Mouse (Mus musculus): Measurements from ENCODE around the gene Kcnq2. TPM values are rescaled to one million over a fixed set of nuclear protein-coding genes. Genes with fewer than 3 reads are reported as not detected.
A peak's percentile ranks its signal among the peaks of the same experiment; 100 is the strongest.

The Kcnq2 gene
- polyA plus RNA-seq, 1 experiment from 2014 or later = not detected

GRCm38 (mm10) chr2:181130245-181130644 is 4.9 kb downstream of the Kcnq2 start:
- Histone ChIP-seq H3K27me3 (ENCODE audit: insufficient read depth, low read length) (peaks cover 24% of the 10 kb centered on the region), H3K4me3 (replicated peaks; ENCODE audit: low read depth, low read length) (no peak overlapping the region), H3K27ac (no peak overlapping the region), H3K9me3 (replicated peaks; ENCODE audit: low read length) (no peaks in the 10 kb centered on the region), H3K4me2 (ENCODE audit: low read length) (no peak overlapping the region), H3K36me3 (ENCODE audit: insufficient read depth, low read length) (no peaks in the 10 kb centered on the region), H3K9ac (ENCODE audit: low read depth, low read length) (no peak overlapping the region), H3K4me1 (replicated peaks; ENCODE audit: insufficient read depth, low read length) (no peaks in the 10 kb centered on the region; the same call in 1 of the 2 replicates)
- ATAC-seq (replicated peaks; ENCODE audit: low FRiP score, low read depth) (no peak), DNase-seq (ENCODE audit: low spot score) (no peak)
- 75% methylated on average over 4 of the region's 4 CpGs for WGBS
- TF ChIP-seq CTCF (IDR thresholded peaks at IDR 0.05; ENCODE audit: low read depth) = no peak

- Histone ChIP-seq H3K9me3 (replicated peaks; ENCODE audit: low read length) (no peaks in the 10 kb centered on the region), H3K9ac (ENCODE audit: low read depth, low read length) (no peak overlapping the region), H3K4me1 (replicated peaks; ENCODE audit: insufficient read depth, low read length) (no peaks in the 10 kb centered on the region), H3K4me3 (replicated peaks; ENCODE audit: low read depth, low read length) (no peak overlapping the region), H3K27ac (no peak overlapping the region), H3K4me2 (ENCODE audit: low read length) (no peak overlapping the region), H3K27me3 (ENCODE audit: insufficient read depth, low read length) (peaks cover 11% of the 10 kb centered on the region), H3K36me3 (ENCODE audit: insufficient read depth, low read length) (no peaks in the 10 kb centered on the region)
- no peak for ATAC-seq (replicated peaks; ENCODE audit: low FRiP score, low read depth)
- TF ChIP-seq CTCF (IDR thresholded peaks at IDR 0.05; ENCODE audit: low read depth) = no peak
- no peak for DNase-seq (ENCODE audit: low spot score)
- WGBS = 78% methylated on average over 4 of the region's 4 CpGs
Measured at GRCm38 (mm10) chr2:181128963-181129362, 6.1 kb downstream of the Kcnq2 start.

- no peaks in the 10 kb centered on the region for H3K4me1 ChIP-seq (replicated peaks; ENCODE audit: insufficient read depth, low read length)
- 43% methylated on average over 3 of the region's 3 CpGs for WGBS
- H3K27me3 ChIP-seq (ENCODE audit: insufficient read depth, low read length) = no peaks in the 10 kb centered on the region
- H3K9ac ChIP-seq (ENCODE audit: low read depth, low read length) = no peak overlapping the region
- no peaks in the 10 kb centered on the region for H3K9me3 ChIP-seq (replicated peaks; ENCODE audit: low read length)
- H3K36me3 ChIP-seq (ENCODE audit: insufficient read depth, low read length) = no peaks in the 10 kb centered on the region
- ATAC-seq (replicated peaks; ENCODE audit: low FRiP score, low read depth) (no peak), DNase-seq (ENCODE audit: low spot score) (no peak)
- H3K27ac ChIP-seq = no peak overlapping the region
- no peak overlapping the region for H3K4me3 ChIP-seq (replicated peaks; ENCODE audit: low read depth, low read length)
- H3K4me2 ChIP-seq (ENCODE audit: low read length) = no peak overlapping the region
- TF ChIP-seq CTCF (IDR thresholded peaks at IDR 0.05; ENCODE audit: low read depth) = no peak
Measured at GRCm38 (mm10) chr2:181127786-181128185, 7.3 kb downstream of the Kcnq2 start.

- Histone ChIP-seq H3K36me3 (ENCODE audit: insufficient read depth, low read length) (no peaks in the 10 kb centered on the region), H3K4me2 (ENCODE audit: low read length) (no peak overlapping the region), H3K4me1 (replicated peaks; ENCODE audit: insufficient read depth, low read length) (no peaks in the 10 kb centered on the region), H3K4me3 (replicated peaks; ENCODE audit: low read depth, low read length) (no peak overlapping the region), H3K27me3 (ENCODE audit: insufficient read depth, low read length) (no peaks in the 10 kb centered on the region), H3K9me3 (replicated peaks; ENCODE audit: low read length) (no peaks in the 10 kb centered on the region), H3K27ac (no peak overlapping the region), H3K9ac (ENCODE audit: low read depth, low read length) (no peak overlapping the region)
- WGBS = 44% methylated on average over 7 of the region's 7 CpGs
- DNase-seq (ENCODE audit: low spot score) (peak; percentile 47), ATAC-seq (replicated peaks; ENCODE audit: low FRiP score, low read depth) (no peak)
- TF ChIP-seq CTCF (IDR thresholded peaks at IDR 0.05; ENCODE audit: low read depth) = no peak
Measured at GRCm38 (mm10) chr2:181125726-181126455, 9.2 kb downstream of the Kcnq2 start.

GRCm38 (mm10) chr2:181122642-181123041 is 12.5 kb downstream of the Kcnq2 start:
- Histone ChIP-seq H3K9me3 (replicated peaks; ENCODE audit: low read length) (no peaks in the 10 kb centered on the region), H3K36me3 (ENCODE audit: insufficient read depth, low read length) (no peaks in the 10 kb centered on the region), H3K9ac (ENCODE audit: low read depth, low read length) (no peak overlapping the region), H3K4me3 (replicated peaks; ENCODE audit: low read depth, low read length) (no peak overlapping the region), H3K27me3 (ENCODE audit: insufficient read depth, low read length) (no peaks in the 10 kb centered on the region), H3K27ac (no peak overlapping the region), H3K4me1 (replicated peaks; ENCODE audit: insufficient read depth, low read length) (no peaks in the 10 kb centered on the region), H3K4me2 (ENCODE audit: low read length) (no peak overlapping the region)
- no peak for TF ChIP-seq CTCF (IDR thresholded peaks at IDR 0.05; ENCODE audit: low read depth)
- DNase-seq (ENCODE audit: low spot score) (no peak), ATAC-seq (replicated peaks; ENCODE audit: low FRiP score, low read depth) (no peak)

- H3K4me3 ChIP-seq (replicated peaks; ENCODE audit: low read depth, low read length) = no peak overlapping the region
- no peak for ATAC-seq (replicated peaks; ENCODE audit: low FRiP score, low read depth)
- no peaks in the 10 kb centered on the region for H3K9me3 ChIP-seq (replicated peaks; ENCODE audit: low read length)
- no peaks in the 10 kb centered on the region for H3K36me3 ChIP-seq (ENCODE audit: insufficient read depth, low read length)
- no peaks in the 10 kb centered on the region for H3K27me3 ChIP-seq (ENCODE audit: insufficient read depth, low read length)
- no peak overlapping the region for H3K27ac ChIP-seq
- no peak overlapping the region for H3K4me2 ChIP-seq (ENCODE audit: low read length)
- TF ChIP-seq CTCF (IDR thresholded peaks at IDR 0.05; ENCODE audit: low read depth) = no peak
- H3K4me1 ChIP-seq (replicated peaks; ENCODE audit: insufficient read depth, low read length) = no peaks in the 10 kb centered on the region
- WGBS = 83% methylated on average over 4 of the region's 4 CpGs
- no peak for DNase-seq (ENCODE audit: low spot score)
- H3K9ac ChIP-seq (ENCODE audit: low read depth, low read length) = no peak overlapping the region
Measured at GRCm38 (mm10) chr2:181120922-181121449, 14.1 kb downstream of the Kcnq2 start.
